Mouse (Mus musculus) brain, embryonic 14.5 days (tissue): ENCODE results near the gene Gm13889. TPM values are rescaled to one million over a fixed set of nuclear protein-coding genes. Genes with fewer than 3 reads are reported as not detected.
A peak's percentile ranks its signal among the peaks of the same experiment; 100 is the strongest.

Source experiments
- DNase-seq: peaks from one replicate; pipeline ENCODE4 v3.0.0-alpha.2; 2011; ENCODE audit warnings: low read depth
- CTCF ChIP-seq: fragments of 200-500 bp; IDR thresholded peaks from 2 replicates; pipeline ENCODE4 v1.5.1; 2012; ENCODE audit warnings: inconsistent platforms, mild to moderate bottlenecking, moderate library complexity, borderline replicate concordance; ENCODE audit not compliant: insufficient read depth, insufficient read length; ENCODE audit errors: extremely low read depth
- POLR2A ChIP-seq: fragments of 200-500 bp; IDR thresholded peaks from 2 replicates; pipeline ENCODE4 v1.6.1; 2012; ENCODE audit warnings: mild to moderate bottlenecking, inconsistent platforms, borderline replicate concordance; ENCODE audit not compliant: poor library complexity, insufficient read depth, insufficient read length, severe bottlenecking; ENCODE audit errors: extremely low read depth
- polyA plus RNA-seq: library from polyadenylated mRNA; depleted of rRNA; stranded (reverse); fragments of >200 nt; gene quantifications from 2 replicates; pipeline ENCODE4 v1.2.3, GENCODE M21; 2012

Gm13889 gene
- polyA plus RNA-seq, 1 experiment: 26.7 TPM

GRCm38 (mm10) chr2:93955886-93956285, 1.1 kb downstream of the Gm13889 start:
- TF ChIP-seq POLR2A (no peak), CTCF (no peak)
- DNase-seq: peak; percentile 53

- TF ChIP-seq POLR2A (no peak), CTCF (no peak)
- DNase-seq: peak; percentile 63
Observed at GRCm38 (mm10) chr2:93954781-93955578, 2.0 kb downstream of the Gm13889 start.

GRCm38 (mm10) chr2:93953726-93954125, 3.3 kb downstream of the Gm13889 start:
- peak; percentile 61 for DNase-seq

GRCm38 (mm10) chr2:93946976-93947375, 10.0 kb downstream of the Gm13889 start:
- TF ChIP-seq POLR2A (no peak), CTCF (no peak)
- peak; percentile 47 for DNase-seq

More at GRCm38 (mm10) chr2:93953726-93954125, 3.3 kb downstream of the Gm13889 start:
- TF ChIP-seq POLR2A: no peak
- TF ChIP-seq CTCF: no peak

- TF ChIP-seq POLR2A (no peak), CTCF (no peak)
- DNase-seq: no peak
Observed at GRCm38 (mm10) chr2:93944855-93945254, 12.1 kb downstream of the Gm13889 start.

GRCm38 (mm10) chr2:93944099-93944498, 12.9 kb downstream of the Gm13889 start:
- peak; percentile 22; the same call in 1 of the 2 replicates for TF ChIP-seq CTCF
- TF ChIP-seq POLR2A: no peak
- no peak for DNase-seq

GRCm38 (mm10) chr2:93941670-93942069, 15.3 kb downstream of the Gm13889 start:
- DNase-seq: peak; percentile 31
- TF ChIP-seq POLR2A: no peak
- TF ChIP-seq CTCF: no peak

GRCm38 (mm10) chr2:93938534-93938933, 18.5 kb downstream of the Gm13889 start:
- TF ChIP-seq CTCF (no peak), POLR2A (no peak)
- peak; percentile 36 for DNase-seq

- TF ChIP-seq CTCF: no peak
- no peak for DNase-seq
Observed at GRCm38 (mm10) chr2:93928866-93929265, 28.1 kb downstream of the Gm13889 start.

- no peak for TF ChIP-seq POLR2A
- DNase-seq: no peak
Observed at GRCm38 (mm10) chr2:93927701-93928437, 29.1 kb downstream of the Gm13889 start.

- TF ChIP-seq POLR2A (no peak), CTCF (no peak)
- DNase-seq: no peak
Observed at GRCm38 (mm10) chr2:93926141-93926540, 30.9 kb downstream of the Gm13889 start.

GRCm38 (mm10) chr2:93919093-93919492, 37.9 kb downstream of the Gm13889 start:
- TF ChIP-seq CTCF (no peak), POLR2A (no peak)

GRCm38 (mm10) chr2:93913552-93913951, 43.4 kb downstream of the Gm13889 start:
- DNase-seq: no peak
- TF ChIP-seq POLR2A: no peak
- TF ChIP-seq CTCF: no peak

More at GRCm38 (mm10) chr2:93919093-93919492, 37.9 kb downstream of the Gm13889 start:
- DNase-seq: no peak
